Mouse (Mus musculus): ENCODE results near the gene Tas2r143.

The Tas2r143 gene

DNA sequence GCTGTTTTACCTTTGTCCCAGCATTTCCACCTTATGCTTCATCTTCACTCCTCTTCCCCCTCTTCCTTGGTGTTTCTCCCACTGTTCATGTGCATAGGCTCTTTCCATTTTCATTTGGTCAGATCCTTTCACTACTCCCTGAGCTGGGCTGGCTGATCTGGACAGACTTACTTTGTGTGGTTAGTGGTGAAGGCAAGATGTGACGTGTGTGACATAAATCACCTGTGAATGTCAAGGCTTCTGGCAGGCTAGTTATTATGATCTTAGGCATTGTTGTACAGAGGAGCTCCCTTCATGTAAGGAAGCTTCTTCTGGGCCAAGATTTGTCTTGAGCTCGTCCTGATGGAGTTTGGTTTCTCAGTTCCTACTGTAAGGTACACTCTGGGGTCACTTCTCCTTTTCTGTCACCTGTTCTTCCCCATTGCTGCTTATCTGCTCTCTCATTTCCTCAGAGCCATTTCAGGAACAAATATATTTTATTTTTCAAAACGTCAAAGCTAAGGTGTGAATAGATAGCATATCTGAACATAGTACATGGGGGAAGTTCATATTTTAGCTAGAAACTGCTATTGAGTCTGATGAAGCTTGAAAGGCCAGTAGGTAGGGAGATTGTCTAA lies 2.9 kb upstream of the Tas2r143 start:
- no peak for DNase-seq (ENCODE audit: low spot score in 2 of 2)

DNA sequence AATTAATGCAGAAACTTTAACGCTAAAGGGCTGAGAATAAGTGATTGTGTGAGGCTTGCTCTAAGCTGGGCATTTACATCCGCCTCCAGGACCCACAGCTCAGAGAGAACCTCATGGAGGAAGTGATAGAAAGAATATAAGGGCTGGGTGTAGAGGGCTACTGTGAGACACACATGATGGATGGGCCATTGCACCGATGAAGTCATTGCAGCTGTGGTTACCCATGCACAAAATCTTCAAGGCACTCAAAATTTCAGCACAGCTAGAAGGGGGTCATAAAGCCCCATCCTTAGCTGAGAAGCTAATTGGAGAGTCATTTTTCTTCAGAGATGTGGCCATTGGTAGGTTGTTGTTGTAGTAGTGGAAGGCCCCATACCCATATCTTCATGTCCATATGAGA lies 1.8 kb upstream of the Tas2r143 start:
- no peak for DNase-seq (ENCODE audit: low spot score in 2 of 2)

DNA sequence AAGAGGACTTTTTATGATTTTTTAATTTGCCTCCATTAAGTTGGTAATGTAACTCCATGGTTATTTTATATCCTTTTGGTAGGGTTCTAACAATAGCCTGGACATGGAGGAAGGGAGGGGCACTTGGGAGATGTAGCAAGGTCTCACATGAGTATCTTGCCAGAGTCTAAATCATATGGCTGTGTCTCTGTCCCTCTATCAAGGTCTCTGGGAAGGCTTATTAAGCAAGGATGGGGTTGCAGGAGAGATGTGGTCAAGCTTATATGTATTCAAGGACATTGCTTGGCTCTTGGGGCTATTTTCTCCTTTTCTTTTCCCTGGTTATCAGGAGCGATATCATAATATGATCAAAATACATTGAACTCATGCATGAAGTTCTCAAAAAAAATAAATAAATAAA lies 1.0 kb upstream of the Tas2r143 start:
- no peak for DNase-seq (ENCODE audit: low spot score in 2 of 2)

DNA sequence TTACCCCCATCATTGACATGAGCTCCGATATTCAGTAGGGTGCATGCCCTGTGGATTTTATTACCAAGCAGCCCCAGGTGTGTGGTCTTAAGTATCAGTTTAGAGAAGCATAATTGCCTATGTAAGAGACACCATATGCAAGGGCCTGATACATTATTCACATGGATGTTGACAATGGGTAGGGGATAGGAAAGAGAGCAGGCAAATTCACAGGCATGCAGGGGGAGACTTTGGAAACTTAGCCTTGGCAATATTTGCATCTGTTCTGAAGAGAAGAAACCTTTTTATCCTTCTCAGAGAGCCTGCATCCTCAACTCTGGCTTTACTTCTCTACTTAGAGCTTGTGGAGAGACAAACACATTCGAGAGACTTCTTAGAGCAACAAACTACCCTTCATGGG lies 5.1 kb downstream of the Tas2r143 start, which contains the start of gene Tas2r135:
Gene Tas2r135, plus strand, starts transcription at position 301 of the 400 bp plus-strand sequence.
- DNase-seq (ENCODE audit: low spot score in 2 of 2): no peak

DNA sequence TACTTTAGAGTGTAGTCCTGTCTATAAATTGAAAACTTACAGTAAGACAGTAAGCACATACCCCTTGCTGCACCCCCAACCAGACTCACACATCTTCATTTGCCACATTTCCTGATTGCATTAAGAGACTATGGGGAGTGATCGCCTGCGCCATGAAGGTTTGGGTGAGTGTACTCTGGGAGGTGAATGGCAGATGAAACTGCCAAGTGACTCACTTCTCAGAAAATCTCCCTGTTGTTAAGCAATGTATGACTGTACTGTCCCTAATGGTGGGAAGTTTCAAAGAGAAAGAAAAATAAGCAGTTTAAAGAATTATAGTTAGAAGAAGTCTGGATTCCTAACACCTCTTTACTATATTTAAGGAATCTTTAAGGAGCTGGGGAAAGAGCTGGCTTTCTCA lies 19.4 kb downstream of the Tas2r143 start:
- no peak for DNase-seq (ENCODE audit: low spot score in 2 of 2)

DNA sequence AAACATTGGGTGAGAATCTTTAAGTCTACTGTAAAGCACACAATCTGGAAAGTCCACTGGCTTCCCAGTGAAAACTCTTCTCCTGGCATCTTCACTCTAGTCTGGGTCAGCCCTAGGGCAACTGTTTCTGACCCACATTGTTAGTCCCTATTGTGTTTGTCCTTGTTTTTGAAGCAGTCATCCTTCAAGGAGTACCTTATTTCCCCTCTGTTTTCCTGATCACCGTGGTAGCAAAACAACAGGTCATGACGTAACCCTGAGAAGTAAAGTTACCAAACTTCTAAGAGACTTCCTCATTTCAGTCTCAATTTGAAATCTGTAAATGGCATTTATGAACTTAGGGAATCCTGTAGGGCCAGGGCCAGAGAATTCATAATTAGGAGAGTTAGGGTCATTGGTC lies 21.4 kb downstream of the Tas2r143 start:
- DNase-seq (ENCODE audit: low spot score in 2 of 2): no peak

DNA sequence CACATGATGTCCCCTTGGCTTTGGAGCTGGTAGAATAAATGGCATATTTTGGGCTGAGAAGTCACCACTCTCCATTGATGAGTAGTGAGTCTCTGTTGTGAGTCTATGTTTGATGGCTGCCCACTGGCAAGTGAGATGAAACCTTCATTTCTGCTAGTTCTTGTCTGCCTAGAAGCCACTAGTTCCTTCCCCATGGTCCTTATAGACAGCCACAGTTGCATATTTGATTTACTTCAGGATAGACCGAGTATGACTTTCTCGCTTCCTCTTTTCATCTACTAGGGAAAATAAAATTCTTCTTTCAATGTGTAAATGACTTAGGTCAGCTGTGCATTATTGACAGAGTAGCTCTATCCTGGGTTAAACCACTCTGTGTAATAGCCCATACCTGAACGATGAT lies 24.4 kb downstream of the Tas2r143 start:
- DNase-seq (ENCODE audit: low spot score in 2 of 2): no peak

DNA sequence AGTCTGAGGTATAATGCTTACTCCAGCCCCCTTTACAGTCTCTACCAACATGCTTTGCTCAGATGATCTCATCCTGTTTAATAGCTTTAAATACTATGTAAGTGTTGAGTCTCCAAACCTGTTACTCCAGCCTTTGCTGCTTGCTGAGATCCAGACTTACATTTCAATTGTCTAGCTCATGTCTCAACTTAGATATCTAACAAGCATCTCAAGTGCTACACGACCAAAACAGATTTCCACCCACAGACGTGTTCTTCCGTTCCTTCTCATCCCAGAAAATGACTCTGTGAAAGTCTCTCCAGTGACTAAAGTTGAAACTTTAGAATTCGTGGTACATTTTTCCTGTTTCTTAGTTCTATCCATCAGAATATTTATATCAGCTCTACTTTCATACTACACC lies 26.3 kb downstream of the Tas2r143 start:
- no peak for DNase-seq (ENCODE audit: low spot score in 2 of 2)

DNA sequence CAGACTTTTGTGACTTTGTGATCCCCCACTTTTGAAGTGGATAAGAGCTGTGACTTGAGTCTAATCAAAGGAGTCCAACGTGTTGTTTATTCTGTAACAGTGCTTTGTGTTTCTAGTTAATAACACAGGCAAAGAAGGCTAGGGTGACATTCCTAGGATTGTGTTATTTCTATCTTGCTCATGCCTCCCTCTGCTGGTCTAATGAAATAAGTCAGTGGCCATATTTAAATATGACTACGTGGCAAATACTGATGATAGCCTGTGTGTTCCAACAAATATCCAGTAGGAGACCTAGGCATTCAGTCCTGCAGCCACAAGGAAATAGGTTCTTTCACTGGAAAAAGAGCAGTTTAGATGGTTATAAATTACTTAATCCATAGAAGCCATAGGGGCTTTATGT lies 33.5 kb downstream of the Tas2r143 start:
- DNase-seq (ENCODE audit: low spot score in 2 of 2): no peak

DNA sequence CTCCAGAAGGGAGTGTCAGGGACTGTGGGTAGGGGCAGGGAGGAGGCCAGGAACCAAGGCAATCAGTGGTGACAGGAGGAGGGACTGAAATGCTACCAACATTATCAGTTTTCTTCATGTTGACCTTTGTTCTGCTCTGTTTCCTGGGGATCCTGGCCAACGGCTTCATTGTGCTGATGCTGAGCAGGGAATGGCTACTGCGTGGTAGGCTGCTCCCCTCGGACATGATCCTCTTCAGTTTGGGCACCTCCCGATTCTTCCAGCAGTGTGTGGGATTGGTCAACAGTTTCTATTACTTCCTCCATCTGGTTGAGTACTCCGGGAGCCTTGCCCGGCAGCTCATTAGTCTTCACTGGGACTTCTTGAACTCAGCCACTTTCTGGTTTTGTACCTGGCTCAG lies 34.4 kb downstream of the Tas2r143 start, which contains the start of gene Tas2r126:
Gene Tas2r126, plus strand, starts transcription at position 90 of the 400 bp plus-strand sequence.
- no peak for DNase-seq (ENCODE audit: low spot score in 2 of 2)

DNA sequence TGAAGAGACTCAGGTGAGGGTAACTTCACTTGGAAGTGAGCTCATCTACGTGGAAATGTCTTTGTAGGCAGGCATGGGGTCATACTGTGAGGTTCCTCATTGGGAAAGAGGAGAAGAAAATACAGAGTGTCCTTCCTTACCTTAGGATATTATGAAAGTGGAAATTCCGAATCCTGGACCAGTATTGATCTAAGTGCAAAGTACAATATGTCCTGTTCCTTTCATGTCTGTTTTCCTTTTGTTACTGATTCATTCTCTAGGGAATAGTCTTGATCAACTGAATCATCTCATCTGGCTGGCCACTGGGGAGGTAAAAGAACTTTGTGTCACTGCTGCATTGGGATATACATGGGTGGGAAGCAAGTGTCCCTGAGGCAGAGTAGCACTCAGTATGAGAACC lies 35.5 kb downstream of the Tas2r143 start:
- no peak for DNase-seq (ENCODE audit: low spot score in 2 of 2)

DNA sequence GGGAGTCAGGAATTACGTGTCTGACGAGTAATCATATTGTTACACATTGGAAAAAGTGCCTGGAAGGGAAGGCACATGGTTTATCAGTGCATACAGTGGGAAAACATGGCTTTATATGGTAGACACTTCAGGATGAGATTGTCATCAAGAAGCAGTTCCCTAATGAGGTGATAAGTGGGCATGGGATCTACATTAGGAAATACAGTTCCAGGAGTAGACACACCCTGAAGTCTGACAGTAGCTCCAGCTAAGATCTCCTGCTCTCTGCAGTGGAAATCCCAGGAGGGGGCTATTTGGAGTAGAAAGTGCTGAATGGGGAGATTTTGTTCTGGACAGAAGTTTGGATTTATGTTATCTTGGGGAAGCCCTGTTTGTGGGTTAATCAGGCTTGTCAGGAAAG lies 41.4 kb downstream of the Tas2r143 start:
- DNase-seq (ENCODE audit: low spot score in 2 of 2): no peak

DNA sequence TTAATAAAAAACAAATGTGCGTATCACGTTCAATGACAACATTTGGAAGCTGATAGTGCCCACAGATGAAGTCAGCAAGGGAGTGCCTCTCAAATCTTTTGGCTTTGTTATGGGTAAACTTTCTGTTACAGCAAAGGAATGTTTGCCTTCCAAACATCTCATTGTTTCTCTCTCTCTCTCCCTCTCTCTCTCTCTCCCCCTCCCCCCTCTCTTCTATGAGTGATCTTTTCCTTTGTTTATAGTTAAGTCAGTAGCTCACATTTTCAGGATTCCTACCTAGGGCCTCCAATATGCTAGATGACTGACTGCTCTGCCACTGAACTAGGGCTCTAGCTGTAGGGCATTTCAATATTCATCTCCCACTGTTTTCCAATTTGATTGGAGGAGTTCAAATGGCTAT lies 44.5 kb downstream of the Tas2r143 start:
- no peak for DNase-seq (ENCODE audit: low spot score in 2 of 2)

DNA sequence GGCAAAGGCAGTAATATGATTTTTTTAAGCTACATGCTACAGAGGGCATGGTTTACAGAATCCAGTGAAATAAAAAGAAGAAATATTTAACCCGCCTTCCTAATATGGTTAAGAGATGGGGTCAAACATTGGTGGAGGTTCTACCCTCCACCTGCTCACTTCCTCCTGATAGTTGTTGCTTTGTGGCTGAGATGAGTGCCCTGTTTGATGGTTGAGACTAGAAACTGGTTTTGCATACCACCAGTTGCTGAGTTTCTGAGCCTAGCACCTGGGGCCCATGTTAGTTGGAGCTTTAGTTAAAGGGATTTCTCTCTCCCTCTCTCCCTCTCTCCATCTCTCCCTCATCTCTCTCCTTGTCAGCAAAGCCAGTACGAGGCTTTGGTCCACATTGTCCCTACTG lies 47.3 kb downstream of the Tas2r143 start:
- no peak for DNase-seq (ENCODE audit: low spot score in 2 of 2)
